Mouse (Mus musculus) Muller cell, postnatal 12 days (primary cell): ENCODE data around the gene Chsy1.
A peak's percentile ranks its signal among the peaks of the same experiment; 100 is the strongest.

Experiments used
- DNase-seq: peaks from one replicate; pipeline ENCODE4 v3.0.0-alpha.2; 2015; ENCODE audit errors: inconsistent ontology term

Gene Chsy1

DNA sequence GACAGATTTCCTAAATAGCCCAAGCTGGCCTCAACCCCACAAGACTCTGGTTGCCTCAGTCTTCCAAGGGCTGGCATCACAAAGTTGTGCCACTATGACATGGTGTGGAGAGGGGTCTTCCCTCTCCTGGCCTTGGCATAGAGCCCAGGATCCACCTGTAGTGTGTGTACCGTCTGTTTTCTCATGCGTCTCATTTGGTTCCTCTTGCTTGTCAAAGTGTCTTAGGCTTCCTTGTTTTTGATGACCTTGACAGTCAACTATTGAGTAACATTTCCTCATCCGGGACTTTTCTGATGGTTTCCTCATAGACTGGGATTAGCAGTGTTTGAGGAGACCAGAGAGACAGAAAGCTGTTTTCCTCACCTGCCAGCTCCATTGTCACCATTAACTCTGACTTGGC lies 30.8 kb downstream of the Chsy1 start:
- DNase-seq: no peak

GRCm38 (mm10) chr7:66140923-66141570 lies 31.7 kb downstream of the Chsy1 start:
- peak; percentile 82 for DNase-seq

- no peak for DNase-seq
Observed at GRCm38 (mm10) chr7:66142514-66142913, 33.2 kb downstream of the Chsy1 start.

GRCm38 (mm10) chr7:66144543-66144942 lies 35.2 kb downstream of the Chsy1 start:
- DNase-seq: no peak

GRCm38 (mm10) chr7:66147156-66147555 lies 37.8 kb downstream of the Chsy1 start:
- no peak for DNase-seq

DNA sequence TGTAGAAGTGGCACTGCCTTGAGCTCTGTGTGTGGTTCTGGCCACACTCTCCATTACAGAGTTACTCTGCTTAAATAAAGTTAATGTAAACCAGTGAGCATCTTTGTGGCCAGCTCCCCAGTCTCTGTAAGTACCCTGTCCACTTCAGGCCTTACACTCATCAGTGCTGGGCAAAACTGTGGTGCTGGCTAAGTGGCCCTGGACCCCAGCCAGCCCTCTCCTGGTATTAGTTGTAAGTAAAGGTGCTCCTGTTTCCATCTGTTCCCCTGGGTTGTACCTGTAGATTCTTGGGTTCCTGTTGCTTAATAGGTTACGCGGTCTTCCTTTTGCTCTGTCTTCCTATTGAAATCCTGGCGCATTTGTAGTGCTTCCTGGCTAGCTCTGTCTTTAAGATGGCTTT lies 38.5 kb downstream of the Chsy1 start:
- no peak for DNase-seq

DNA sequence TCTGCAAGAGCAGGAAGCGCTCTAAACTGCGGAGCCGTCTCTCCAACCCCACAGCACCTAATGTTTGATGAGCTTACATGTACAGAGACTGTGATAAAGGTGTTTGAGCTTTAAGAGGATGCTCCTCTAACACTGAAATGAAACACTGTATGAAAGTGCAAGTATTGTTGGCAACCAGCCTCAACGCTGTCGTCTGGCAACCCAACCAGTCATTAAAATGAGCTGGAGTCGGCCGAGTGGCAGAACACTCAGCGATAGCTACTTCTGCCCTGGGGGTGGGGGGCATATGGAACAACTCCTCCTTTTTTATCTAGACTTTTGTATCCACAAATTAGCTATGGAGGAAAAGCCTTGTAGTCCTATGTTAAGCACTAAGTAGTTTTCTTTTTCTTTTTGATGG lies 40.2 kb downstream of the Chsy1 start:
- DNase-seq: no peak

DNA sequence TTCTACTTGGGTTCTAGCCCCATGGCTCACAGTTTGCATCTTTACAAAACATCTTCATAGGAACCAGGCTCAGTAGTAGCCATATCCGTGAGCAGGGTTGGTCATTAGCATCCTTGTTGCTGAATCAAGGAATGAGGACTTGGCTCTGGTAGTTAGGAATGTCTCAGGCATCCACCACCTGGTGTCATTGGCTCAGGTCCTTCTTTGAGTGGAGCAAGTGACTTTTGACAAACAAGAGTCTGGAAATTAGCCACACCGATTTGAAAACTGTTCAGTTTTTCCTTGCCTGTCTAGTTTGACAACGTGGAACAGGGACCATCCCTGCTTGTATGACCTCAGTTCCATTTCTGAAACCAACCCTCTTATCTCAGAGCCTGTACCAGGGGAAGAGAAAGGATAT lies 41.1 kb downstream of the Chsy1 start:
- DNase-seq: peak; percentile 47

DNA sequence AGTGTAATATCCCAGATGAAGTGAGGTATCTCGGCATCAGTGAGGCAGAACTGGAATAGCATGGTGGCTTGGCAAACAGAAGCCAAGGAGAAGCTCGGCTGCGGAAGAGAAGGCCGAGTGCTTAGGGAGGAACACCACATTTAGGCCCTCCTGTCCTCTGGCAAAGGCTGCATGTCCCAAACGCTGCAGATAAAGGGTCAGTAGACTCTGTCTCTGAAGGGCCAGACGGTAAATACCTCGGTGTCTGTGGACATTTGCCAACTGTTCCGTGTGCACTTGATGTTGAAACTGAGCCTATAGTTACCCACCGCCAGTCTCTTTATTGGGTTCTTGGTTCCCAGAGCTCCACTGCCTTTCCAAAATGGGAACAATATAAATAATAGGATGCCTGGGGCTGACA lies 48.1 kb downstream of the Chsy1 start:
- no peak for DNase-seq

- no peak for DNase-seq
Observed at GRCm38 (mm10) chr7:66157861-66158415, 48.6 kb downstream of the Chsy1 start.

DNA sequence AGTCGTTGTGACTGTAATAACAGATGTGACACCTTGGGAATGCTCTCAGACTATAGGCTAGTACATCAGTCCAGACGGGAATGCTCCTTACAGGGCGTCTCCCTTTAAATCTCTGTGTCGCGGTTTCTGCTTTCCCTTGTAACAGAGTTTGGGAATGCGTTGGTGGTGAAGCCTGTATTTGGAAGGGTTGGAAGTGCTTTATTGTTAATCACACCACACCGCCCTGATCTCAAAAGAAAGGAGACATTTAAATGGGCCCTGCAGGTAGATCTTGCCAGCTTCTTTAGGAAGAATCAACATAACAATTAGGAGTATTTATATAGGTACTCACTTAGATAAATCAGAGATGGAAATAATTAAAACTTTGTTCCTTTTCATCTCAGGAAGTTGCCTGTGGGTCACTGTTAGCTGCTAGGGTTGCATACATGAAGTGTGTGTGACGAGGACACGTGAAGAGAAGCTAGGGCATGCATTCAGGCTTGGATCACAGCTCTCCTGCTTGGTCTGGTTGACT lies 49.4 kb downstream of the Chsy1 start:
- no peak for DNase-seq

DNA sequence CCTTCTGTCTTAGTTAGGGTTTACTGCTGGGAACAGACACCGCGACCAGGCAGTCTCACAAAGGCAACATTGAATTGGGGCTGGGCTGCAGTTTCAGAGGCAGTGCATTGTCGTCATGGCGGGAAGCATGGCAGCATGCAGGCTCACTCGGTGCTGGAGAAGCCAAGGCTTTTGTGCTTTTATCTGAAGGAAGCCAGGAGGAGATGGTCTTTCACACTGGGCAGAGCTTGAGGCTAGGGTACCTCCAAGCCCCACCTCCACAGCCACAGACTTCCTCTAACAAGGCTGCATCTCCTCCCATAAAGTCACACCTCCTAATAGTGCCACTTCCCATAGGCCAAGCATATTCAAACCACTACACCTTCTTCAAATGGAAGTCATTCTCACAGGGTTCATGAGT lies 50.6 kb downstream of the Chsy1 start:
- no peak for DNase-seq

GRCm38 (mm10) chr7:66161836-66162235 lies 52.5 kb downstream of the Chsy1 start:
- DNase-seq: no peak

GRCm38 (mm10) chr7:66162489-66162888 lies 53.2 kb downstream of the Chsy1 start:
- DNase-seq: no peak

- no peak for DNase-seq
Observed at GRCm38 (mm10) chr7:66162981-66163380, 53.7 kb downstream of the Chsy1 start.

DNA sequence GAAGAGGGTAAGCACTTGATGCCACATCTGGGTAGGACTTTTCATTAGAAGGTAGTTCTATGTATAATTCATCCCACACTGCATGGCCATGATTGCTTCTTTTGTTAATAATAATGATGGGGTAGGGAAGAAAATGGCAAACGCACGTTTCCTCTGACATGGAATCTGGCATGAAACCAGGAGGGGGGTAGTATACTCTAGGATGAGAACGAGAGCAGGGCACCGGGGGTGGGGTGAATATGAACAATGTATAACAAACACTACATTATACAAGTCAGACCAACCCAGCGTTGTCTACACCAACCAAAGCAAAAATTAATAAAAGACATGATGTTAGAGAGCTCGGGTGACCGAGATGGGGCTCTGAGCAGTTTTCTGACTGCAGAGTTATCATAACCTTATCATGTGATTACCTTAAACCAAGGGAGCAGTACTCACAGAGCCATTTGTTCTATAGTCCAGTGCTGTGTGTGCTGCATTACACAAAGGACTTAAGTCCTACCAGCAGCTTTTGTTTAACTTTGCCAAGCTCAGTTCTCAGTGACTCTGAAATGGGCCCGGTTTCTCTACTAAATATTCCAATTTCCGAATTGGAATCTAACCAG lies 55.2 kb downstream of the Chsy1 start:
- DNase-seq: no peak

- peak; percentile 51 for DNase-seq
Observed at GRCm38 (mm10) chr7:66165036-66165798, 55.9 kb downstream of the Chsy1 start.

- no peak for DNase-seq
Observed at GRCm38 (mm10) chr7:66168877-66169276, 59.6 kb downstream of the Chsy1 start.

DNA sequence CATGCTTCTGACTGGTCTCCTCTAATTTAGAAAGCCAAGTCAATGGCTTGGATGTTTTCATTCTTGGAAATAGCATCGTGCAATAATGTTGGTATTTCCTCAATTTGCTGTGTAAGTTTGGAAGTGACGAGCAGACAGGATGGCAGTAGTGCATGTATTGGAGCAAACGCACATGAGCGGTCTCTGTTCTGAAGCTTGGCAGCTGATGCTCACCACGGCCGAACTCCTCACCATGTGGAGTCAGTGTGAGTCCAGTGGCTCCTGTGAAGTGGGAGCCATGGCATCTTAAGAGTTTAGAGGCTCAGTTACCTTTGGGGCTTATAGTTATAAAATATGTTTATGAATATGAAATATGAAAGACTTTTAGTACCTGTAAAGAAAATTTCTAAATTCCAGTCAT lies 60.2 kb downstream of the Chsy1 start:
- DNase-seq: no peak

DNA sequence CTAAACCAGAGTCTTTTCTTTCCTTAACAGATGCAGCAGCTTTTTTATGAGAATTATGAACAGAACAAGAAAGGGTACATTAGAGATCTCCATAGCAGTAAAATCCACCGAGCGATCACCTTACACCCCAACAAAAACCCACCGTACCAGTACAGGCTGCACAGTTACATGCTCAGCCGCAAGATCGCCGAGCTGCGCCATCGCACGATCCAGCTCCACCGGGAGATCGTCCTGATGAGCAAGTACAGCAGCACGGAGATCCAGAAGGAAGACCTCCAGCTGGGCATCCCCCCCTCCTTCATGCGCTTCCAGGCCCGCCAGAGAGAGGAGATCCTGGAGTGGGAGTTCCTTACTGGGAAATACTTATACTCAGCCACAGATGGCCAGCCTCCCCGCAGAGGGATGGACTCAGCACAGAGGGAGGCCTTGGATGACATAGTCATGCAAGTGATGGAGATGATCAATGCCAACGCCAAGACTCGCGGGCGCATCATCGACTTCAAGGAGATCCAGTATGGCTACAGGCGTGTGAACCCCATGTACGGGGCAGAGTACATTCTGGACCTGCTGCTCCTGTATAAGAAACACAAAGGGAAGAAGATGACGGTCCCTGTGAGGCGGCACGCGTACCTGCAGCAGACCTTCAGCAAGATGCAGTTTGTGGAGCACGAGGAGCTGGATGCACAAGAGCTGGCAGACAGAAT lies 61.6 kb downstream of the Chsy1 start:
- no peak for DNase-seq

- DNase-seq: no peak
Observed at GRCm38 (mm10) chr7:66175738-66176137, 66.4 kb downstream of the Chsy1 start.

GRCm38 (mm10) chr7:66176256-66176655 lies 66.9 kb downstream of the Chsy1 start:
- DNase-seq: no peak
